Mouse (Mus musculus): Measurements from ENCODE around the gene Clec11a.

DNA sequence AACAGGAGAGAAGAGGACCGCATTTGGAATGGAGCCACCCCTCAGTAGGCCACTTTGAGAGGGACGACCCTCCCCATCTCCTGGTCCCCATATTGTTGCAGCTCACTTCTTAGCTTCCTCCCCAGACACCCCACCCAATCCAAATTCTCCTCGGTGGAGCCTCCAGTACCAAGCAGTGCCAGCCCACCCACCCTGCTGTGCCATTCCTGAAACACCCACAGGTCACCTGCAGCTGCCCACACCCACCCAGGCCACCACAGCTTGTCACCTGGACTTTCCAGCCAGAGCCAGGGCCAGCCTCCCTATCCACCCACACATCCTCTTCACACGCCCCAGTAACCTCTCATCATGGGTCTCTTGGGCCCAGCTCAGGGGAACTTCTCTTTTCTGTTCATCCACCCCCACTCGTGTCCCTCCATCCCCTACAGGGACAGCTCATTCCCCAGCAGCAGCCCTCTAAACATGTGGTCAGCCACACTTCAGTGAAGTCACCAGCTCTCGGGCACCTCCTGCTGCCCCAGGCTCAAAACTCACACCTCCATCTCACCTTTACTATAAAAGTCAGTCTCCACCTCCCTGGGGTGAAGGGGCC, 5.1 kb upstream of the Clec11a start:
- TF ChIP-seq TAL1 (IDR thresholded peaks at IDR 0.05; ENCODE audit: low read length) = no peak
- TF ChIP-seq GATA1 (IDR thresholded peaks at IDR 0.05; ENCODE audit: low read length) = no peak

Measured in erythroblast, embryonic 14.5 days (primary cell).